Mouse (Mus musculus): ENCODE measurements around the gene Gpnmb.

DNA sequence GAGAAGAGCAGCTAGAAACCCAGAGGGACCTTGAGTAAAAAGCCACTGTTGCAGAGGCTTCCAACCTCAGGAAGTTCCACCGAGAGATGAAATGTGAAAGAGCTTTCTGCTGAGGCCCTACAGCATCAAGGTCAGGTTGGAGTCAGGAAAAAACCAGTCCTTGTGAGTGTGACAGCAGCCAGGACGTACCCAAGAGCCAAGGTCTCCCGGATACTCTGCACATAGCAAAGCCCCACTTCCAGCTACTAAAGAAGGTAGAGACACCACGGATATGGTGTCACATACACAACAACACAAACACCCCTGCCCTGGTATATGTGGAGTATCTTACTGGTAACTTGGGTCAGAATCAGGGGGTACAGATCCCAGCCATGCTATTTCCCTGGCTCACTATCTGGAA lies 37.5 kb upstream of the Gpnmb start:
- TF ChIP-seq CTCF (IDR thresholded peaks at IDR 0.05; ENCODE audit: control insufficient read depth, insufficient read depth, insufficient read length), result no peak
- no peak for TF ChIP-seq MYOG (IDR thresholded peaks at IDR 0.05; ENCODE audit: control insufficient read depth, extremely low read depth, insufficient read length)
- no peak for TF ChIP-seq FOSL1 (IDR thresholded peaks at IDR 0.05; ENCODE audit: insufficient read depth, low read length, poor library complexity, severe bottlenecking)
- no peak for TF ChIP-seq MYOD1 (IDR thresholded peaks at IDR 0.05; ENCODE audit: control insufficient read depth, insufficient read length, low read depth)

Measured in C2C12 (cell line).